Mouse (Mus musculus) skeletal muscle tissue, adult 2 months (tissue): ENCODE results near the gene Rtn1.
"Not testable (repeated sequence)": the region's sequence is repeated elsewhere in the genome, so short reads cannot be mapped to it uniquely, and the experiment has no call there.

Source experiments
- DNase-seq: peaks from one replicate; pipeline ENCODE4 v3.0.0-alpha.2; 2012; ENCODE audit warnings: low read depth, low spot score

Gene Rtn1

DNA sequence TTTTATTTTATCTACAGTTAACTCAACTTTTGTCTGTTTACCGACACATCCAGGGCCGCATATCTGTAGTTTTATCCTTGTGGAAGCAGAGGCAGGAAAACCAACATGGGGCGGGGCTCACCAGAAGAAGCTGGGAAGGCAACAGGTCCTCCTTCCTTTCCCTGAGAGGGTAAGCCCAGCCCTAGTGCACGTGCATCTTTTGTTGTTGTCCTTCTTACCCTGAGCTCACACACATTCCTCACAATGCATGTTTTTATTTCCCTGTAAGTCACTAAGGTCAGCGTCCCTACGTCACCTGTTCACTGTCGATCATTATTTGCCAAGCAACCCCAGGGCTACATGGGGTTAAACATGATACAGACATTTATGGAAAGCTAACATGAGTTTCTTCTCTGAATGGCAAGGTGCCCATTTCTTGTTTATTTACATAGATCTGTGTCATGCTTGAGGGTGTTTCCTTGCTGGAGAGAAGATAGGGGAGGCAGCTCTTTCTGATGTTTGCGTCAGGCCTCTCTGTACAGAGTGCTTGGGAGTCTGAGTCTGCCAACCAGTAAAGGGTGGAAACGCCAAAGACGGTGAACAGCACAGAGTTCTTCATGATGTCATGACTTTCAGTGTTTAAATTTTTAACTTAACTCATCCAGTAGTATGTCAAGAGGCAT is 84.5 kb downstream of the Rtn1 start:
- no peak for DNase-seq

DNA sequence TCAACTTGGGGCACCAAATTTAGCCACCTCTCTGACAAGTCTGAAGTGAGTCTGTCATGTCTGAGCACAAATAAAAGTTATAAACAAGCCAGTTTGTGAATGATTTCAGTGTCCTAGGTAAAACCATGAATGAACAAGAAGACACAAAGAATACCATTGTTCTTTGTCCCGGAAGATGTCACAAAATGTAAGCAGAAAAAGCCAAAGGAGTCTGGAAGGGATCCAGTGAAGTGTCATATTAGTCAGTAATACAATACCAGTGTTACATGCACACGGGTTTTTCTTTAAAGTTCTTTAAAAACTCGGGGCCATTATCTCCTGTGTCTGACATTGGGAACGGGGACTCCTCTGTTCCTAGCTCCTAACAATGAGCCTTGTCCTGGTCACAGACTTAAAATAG is 85.1 kb downstream of the Rtn1 start:
- DNase-seq, result no peak

DNA sequence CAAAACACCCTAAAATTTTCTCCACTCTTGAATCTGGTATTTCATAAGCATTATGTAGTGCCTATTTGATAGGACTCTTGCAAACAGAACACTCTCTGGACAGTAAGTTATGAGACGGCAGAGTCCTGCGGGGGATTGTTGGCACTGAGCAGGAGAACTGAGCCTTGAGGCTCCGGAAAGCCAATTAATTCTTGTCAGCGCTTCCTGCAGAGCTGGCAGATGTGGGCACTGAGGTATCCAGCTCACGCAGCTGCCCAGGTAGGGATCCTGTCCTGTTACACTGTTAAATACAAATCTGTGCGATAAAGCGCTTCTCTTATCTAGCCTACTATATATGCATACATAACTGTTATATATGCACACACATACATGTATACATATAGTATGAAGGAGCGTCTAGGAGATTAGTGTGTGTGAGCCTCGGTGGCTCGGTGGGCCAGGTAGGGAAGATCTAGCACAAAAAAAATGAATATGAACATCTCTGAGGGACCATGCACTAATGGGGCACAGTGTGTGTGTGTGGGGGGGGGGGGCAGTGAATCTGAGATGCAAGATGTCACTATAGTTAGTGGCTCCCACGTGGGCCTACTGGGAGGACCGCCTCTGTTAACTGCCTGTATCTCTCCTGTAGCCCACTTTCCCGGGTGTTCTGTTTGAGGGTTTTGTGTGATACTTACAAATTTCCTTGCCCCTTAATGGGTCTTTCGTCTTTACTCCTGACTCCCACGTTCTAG is 93.0 kb downstream of the Rtn1 start:
- no peak for DNase-seq

DNA sequence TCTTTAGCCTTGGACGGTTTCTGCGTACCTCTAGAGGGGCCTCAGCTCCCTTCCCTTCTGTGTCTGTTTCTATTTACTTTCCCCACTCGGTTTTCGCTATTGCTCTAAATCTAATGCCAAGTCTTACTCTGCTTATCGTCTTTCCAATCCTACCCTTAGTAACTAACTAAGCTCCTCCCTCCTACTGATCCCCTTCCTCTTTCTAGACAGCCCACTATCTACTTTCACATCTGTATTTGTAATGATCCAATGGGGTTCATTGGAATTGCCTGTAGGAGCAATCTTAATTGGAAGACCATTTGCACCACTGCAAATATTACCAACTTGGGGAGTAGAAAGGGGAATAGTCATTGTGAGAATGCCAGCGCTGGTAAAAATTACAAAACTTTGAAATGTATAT is 98.0 kb downstream of the Rtn1 start:
- no peak for DNase-seq

DNA sequence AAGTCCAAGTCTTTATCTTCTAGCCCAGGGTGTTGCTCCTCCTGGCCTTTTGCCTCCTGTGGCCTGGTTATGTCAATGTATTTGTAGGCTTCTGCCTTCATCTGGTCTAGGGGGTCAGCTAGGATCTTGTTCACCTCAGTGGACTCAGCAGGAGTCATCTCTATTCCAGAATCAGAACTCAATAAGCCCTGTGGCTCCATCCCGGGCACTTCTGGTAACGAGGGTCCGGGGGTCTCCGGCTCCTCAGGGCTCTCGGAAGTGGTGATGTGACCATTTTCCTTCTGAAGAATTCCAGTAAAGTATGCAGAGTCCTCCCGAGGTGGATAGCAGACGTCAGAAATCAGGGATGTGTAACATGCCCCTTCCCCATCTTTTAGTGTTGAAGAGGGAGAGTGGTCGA is 100.3 kb downstream of the Rtn1 start:
- DNase-seq, result no peak

DNA sequence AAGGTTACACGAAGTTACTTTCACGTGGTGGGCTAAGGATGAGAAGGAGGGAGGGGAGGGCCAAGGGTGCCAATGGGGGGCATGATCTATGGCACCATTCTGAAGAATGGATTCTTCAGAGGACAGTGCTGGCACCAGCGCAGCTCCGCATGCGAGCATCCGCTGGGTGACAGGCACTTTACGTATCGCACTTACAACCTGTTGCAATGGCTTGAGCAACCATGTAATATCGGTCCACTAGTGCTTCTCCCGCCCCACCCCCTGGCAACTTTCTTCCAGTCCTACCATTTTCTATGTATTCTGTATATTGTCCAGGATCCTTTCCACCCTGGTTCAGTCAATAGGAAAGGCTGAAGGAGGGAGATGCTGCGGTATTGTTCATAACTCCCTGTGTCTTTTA is 102.6 kb downstream of the Rtn1 start:
- DNase-seq, result no peak

DNA sequence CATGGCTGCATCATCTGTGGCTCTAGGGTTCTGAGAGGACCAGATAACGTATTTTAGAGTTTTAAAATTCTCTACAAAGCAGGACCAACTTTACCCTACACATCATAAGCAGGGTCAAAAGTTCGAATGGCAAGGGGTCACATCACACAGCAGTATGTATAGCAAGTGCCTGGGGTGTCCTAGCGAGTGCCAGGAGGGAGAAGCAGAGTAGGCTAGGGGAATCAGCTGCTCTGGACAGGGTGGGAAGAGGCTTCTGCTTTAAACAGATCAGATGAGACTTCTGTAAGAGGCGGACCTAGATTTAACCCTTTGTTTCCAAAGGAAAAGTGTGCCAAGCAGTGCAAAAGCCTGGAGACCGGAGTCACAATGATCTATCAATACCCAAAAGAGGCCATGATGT is 103.4 kb downstream of the Rtn1 start:
- DNase-seq, result no peak

DNA sequence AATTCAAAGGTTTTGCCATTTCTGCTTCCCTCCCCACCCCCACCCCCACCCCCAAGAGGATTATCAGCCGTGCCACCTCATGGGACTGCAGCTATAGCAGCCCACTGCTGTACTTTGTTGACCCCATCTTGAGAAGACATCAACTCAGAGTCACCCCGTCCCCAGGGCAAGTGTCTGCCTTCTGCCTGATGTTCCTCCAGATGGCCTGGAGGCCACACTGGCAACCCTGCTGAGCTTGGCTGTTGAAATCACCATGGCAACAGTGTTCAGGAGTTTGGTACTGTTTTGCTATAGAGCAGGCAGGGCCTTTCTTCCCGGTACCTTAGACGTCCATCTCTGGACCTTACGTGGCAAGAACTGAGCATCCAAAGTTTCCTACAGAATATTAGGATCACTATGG is 103.9 kb downstream of the Rtn1 start:
- DNase-seq, result no peak

DNA sequence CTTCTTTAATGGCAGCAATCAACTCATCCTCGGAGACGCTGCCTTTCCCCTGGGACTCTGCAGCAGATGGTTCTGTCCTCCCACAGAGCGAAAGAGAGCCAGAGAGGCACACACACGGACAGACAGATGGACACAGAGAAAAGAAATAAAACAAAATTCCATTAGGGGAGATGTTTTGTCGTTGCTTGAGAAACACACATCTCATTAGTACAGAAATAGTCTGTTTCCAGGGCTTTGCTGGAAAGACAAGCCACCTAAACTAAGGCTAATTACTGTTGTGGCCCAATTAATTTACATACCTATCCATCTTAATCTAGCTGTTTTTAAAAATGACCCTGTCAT is 104.5 kb downstream of the Rtn1 start:
- DNase-seq, result no peak

DNA sequence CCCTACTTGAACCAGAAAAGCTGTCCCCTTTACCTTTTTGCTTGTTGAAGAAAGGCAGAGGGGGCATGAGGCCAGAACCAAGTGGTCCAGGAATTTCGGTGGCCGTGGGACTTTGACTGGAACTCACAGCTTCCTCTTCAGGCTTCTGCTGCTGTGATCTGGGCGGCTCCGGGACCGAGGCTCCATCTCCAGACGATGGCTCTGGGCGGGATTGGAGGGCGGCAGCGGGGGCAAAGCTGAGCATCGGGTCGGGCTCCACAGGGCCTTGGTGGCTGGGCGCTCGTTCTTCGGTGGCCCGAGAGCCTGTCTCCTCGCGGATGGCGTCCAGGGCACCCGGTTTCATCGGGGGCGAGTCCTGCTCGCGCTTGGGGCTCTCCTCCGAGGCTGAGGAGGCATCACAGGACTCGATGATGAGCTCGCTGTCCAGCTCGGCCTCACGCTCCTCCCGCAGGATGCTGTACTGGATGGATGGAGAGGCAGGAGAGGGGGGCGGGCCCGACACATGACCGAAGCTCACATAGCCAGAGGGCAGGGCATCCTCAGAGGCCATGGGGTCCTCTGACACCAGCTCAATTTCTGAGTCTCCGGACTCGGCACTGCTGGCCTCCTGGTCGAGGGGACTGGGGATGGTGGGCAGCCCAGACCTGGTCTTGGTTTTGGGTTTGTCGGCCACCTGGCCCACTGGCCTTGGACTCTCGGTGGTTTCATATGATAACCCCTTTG is 105.1 kb downstream of the Rtn1 start:
- no peak for DNase-seq

DNA sequence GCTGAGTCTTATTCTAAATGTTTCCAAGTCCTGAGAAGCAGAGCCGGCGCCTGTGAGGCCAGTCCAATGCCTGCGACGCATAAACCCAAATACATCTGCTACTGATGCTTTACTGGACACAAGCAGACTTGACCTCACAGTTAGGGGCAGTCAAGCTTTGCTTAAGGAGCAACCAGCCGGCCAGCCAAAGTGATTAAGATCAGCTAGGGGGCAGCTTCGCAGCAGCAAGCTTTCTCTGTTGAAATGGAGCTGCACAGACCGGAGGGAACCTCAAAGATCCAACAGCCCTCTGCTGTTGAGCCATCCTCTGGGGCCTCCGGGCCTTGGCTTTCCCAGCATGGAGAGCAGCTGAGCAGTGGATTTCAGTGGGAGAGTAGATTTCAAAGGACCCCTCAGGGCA is 107.4 kb downstream of the Rtn1 start:
- no peak for DNase-seq

DNA sequence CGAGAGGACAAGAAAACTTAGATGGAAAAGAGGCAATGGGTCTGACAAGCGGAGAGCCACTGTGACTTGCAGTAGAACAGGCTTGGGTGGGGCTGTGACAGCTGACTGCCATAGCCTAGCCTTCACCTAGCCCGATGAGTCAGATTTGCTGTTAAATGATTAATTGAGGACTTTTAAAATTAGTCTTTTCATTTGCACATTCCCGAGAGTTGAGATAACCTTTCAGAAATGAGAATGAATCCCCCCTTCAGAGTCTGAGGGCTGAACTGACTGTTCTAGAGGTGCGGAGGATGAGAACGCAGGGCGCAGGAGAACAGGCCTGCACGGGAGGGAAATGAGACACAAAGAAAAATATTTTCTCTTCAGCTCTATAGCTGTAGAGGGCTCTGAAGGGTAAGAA is 107.9 kb downstream of the Rtn1 start:
- no peak for DNase-seq

DNA sequence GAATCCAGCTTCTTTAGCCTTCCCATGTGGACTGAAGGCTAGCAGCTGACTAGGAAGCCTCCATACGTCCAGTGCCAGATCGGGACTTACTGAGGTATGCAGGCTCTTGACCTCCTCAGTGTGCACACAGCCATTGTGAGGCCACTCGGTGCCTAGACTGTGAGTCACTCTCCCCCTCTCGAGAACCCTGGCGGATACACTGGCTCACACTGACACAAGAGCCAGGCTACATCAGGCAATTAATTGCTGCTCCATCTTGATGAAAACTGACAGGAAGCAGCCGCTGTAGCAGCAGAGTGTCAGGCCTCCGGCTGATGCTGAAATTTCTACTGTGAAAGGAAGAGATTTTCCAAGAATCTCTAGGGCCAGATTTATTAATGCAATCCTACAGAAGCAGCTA is 110.6 kb downstream of the Rtn1 start:
- no peak for DNase-seq

DNA sequence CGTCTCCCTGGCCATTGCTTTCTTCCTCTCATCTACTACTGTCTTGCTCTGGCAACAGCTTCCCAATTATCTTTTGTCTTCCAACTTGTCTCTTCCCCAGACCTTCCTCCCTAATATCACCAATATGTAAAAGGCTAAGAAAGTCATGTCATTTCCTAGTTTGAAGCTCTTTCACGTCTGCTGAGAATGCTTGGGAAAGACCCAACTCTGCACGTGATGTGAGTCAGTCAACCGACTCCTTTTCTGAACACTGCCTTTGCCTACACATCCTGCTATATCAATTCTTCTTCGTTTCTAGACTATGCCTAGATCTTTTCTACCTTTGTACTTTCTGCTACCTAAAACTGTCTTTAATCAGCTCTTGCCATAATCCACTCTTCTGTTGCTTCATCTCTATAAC is 112.3 kb downstream of the Rtn1 start:
- no peak for DNase-seq

DNA sequence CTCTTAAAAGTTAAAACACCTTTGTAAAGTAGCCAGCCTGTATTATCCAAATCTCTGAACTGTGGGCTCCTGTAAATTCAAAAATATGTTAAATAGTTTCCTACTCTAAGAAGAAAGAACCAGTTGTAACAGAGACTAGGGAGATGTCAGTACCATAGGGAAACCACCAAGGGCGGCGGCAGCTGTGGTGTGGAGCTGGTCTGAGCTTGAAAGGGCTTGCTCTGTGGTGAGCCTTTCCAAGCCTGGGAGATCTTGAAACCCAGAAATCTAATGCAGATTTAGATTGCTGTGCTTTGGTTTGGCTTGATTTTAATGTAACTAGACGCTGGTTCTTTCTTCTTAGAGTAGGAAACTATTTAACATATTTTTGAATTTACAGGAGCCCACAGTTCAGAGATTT is 115.7 kb downstream of the Rtn1 start:
- DNase-seq, result not testable (repeated sequence)

DNA sequence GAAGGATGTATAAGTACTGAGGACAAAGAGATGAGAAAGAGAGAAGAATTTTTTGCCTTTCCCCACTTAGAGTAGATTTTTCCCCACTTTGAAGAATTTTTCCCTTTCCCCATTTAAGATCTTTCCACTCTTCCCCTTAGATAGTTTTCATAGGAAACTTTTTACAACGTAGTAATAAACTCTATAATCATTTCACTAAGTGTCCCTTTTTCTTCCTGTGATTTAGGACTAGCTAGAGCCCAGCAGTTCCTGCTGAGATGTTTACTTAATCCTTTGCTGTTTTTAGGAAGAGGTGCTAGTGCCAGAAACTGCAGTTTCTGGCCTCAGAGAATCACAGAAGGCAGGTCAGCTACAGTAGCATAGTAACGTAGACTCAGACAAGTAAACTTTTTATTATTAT is 116.3 kb downstream of the Rtn1 start:
- DNase-seq, result no peak

DNA sequence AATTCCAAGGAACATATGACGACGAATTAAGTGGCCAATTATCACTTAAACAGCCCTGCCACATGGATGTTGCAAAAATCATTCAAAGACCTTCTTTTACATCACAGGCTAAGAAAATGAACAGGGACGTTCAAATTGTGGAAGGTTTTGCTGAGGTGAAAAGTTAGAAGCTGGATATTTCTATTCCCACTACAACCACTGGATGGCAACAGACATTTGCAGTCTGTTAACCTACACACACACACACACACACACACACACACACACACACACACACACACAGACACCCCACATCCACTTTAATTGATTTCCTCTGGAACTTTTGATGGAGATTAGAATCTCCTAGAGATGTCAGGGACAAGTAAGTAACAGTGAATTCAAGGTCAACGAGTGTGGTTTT is 117.6 kb downstream of the Rtn1 start:
- DNase-seq, result no peak

DNA sequence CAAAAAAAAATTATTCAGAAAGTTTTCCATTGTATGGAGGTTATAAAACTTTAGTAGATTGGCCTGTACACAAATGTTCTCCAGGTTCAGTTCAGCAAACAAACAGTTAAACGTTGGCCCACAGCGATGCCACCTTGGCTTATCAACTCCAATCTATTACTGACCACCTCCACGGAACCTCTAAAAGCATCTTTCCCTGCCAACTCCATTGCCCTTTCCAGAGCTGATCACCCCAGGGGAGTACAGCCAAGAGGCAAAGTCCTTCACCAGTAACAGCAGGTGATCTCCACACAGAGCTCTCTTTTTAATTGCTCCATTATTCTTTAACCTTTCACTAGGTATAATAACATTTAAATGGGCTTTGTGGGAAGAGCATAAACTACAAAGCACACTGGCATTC is 120.6 kb downstream of the Rtn1 start:
- no peak for DNase-seq

DNA sequence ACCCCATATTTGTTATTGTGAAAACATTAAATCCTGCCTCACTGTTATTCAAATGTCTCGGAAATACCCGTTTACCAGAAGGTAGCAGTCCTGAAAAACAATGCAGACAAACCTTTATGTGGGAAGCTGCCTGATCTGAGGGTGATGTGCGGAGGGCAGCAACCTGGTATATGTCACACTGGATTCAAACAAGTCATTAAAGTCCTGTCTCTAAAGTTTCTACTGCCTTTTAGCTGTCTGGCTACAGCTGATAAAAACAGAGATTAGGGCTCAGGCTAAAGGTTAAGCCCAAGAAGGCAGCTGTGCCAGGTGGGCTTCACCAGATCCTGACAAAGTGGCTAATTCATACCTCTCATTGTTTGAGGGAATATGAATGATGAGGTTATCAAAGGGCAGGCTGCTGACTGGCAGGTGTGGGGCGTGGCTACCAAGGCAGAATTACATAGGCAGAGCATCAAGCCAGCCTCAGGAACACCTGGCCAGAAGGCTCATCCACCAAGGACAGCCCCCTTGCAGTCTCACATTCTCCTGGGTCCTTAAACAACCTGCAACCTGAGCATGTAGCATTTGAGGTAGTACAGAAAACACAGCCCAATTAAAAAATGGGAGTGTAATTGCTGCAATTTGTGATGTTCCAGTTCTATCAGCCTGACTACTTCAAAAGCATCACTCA is 121.4 kb downstream of the Rtn1 start:
- DNase-seq, result no peak

DNA sequence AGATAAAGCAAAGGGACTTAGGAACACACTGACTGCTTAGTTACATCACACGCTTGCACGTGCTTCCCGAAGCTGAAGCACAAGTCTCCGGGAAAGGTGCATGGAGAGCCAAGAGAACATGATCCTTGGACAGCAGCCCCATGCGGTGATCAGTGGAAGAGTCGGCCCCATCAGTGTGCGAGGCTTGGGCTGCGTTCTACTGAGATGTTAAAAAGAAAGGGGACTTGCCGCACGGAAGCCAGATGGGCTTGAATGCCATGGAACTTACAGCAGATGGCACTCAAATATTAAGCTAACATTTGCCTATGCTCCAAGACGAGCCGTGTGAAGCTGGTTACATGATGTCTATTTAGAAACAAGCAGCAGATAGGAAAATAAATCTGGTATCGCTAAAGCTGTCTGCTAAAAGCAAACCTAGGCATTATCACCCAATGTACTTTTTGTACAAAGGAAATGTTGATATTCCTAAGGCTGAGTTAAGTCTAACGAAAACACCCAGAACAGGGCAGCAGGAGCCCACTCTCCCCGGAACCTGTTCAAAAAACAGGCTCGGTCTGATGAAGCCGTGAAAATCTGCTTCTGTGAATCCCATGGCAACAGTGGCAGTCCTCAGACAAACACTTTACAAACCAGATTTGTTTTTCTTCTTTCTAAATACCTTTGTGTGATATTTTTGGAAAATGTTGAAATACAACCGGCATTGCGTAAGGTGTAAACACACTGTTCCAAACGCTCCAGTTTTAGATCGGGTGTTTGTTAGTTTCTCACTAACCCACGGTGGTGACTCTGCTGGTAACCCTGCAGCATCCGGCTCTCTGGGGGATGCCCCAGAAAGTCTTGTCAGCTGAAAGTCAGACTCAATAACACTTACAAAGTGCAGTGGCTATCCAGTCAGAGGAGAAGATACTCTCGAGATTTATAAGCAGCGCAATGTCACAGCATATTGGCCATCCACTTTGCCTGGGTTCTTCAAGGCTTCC is 123.2 kb downstream of the Rtn1 start:
- DNase-seq, result peak; percentile 34

DNA sequence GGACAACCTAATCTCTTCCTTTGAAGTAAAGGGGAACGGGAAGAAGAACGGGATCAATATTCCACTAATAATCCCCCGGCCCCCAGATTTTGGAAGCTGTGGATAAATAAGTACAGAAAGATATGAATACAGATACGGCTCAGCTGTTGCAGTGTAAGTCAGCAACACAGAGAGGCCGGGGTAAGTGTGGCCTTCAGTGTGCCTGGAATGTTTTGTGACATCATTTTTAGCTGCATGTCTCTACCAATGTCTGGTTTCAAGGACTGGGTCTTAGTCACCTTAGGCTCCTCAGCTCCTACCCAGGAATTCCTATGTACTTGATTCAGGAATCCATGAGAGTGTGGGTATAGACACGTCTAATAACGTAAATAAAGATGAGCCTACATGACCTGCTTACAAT is 124.3 kb downstream of the Rtn1 start:
- no peak for DNase-seq
